Mouse (Mus musculus) limb, embryonic 12.5 days (tissue): ENCODE data around the gene Rmi2. TPM values are rescaled to one million over a fixed set of nuclear protein-coding genes. Genes with fewer than 3 reads are reported as not detected.

ENCODE experiments used
- ATAC-seq: fragments of 200-750 bp; cut with Nextera tagmentation; 2 replicates; pipeline ENCODE4 v1.8.0; 2017; ENCODE audit warnings: low read depth, moderate TSS enrichment; ENCODE audit not compliant: insufficient number of reproducible peaks, insufficient read depth, low FRiP score, low TSS enrichment
- H3K27ac ChIP-seq: fragments of 300-500 bp; sonication (generic); 2 replicates; pipeline ENCODE4 v1.5.1; 2016; ENCODE audit warnings: mild to moderate bottlenecking, moderate library complexity
- H3K27me3 ChIP-seq: fragments of 300-500 bp; sonication (generic); 2 replicates; pipeline ENCODE4 v1.6.1; 2016; ENCODE audit warnings: mild to moderate bottlenecking, moderate library complexity
- H3K36me3 ChIP-seq: fragments of 300-500 bp; sonication (generic); 2 replicates; pipeline ENCODE4 v1.6.1; 2016; ENCODE audit warnings: mild to moderate bottlenecking, moderate library complexity
- H3K4me1 ChIP-seq: fragments of 300-500 bp; sonication (generic); replicated peaks from 2 replicates; pipeline ENCODE4 v1.6.1; 2016
- H3K4me2 ChIP-seq: fragments of 300-500 bp; sonication (generic); 2 replicates; pipeline ENCODE4 v1.6.1; 2016; ENCODE audit warnings: mild to moderate bottlenecking, moderate library complexity
- H3K4me3 ChIP-seq: fragments of 300-500 bp; sonication (generic); replicated peaks from 2 replicates; pipeline ENCODE4 v1.5.1; 2016; ENCODE audit warnings: mild to moderate bottlenecking
- H3K9ac ChIP-seq: fragments of 300-500 bp; sonication (generic); replicated peaks from 2 replicates; pipeline ENCODE4 v1.6.1; 2016; ENCODE audit warnings: mild to moderate bottlenecking, moderate library complexity
- H3K9me3 ChIP-seq: fragments of 300-500 bp; sonication (generic); 2 replicates; pipeline ENCODE4 v1.6.1; 2016; ENCODE audit warnings: mild to moderate bottlenecking, moderate library complexity
- WGBS: fragments of 180-500 bp; shearing (Covaris S2); methylation state at CpG from one replicate; pipeline ENCODE4 v1.1.7; 2016; 5-methylcytosine and 5-hydroxymethylcytosine counted together
- polyA plus RNA-seq: library from polyadenylated mRNA; unstranded; fragments of >200 nt; fragmentation: Nextera tagmentation; extraction: Ambion mirVana; gene quantifications from 2 replicates; pipeline ENCODE4 v1.2.1, GENCODE M21; 2016

Rmi2 gene
- polyA plus RNA-seq, 1 experiment from 2014 or later, result 5.1 TPM

- Histone ChIP-seq H3K9ac (no peak overlapping the region), H3K36me3 (no peaks in the 10 kb centered on the region), H3K4me2 (no peak overlapping the region), H3K9me3 (0 out of 2 replicates have a peak, but pooled peaks cover 2% of the 10 kb centered on the region), H3K4me1 (peaks cover 21% of the 10 kb centered on the region), H3K4me3 (no peak overlapping the region), H3K27me3 (no peaks in the 10 kb centered on the region), H3K27ac (no peak overlapping the region)
- ATAC-seq, result no peak
- WGBS, result 75% methylated on average over 7 of the region's 7 CpGs
These were observed 6.9 kb upstream of the Rmi2 start for GRCm38 (mm10) chr16:10827766-10828460.

- Histone ChIP-seq H3K36me3 (no peaks in the 10 kb centered on the region), H3K27me3 (no peaks in the 10 kb centered on the region), H3K9ac (no peak overlapping the region), H3K4me3 (no peak overlapping the region), H3K27ac (no peak overlapping the region), H3K4me1 (peaks cover 21% of the 10 kb centered on the region), H3K9me3 (0 out of 2 replicates have a peak, but pooled peaks cover under 1% of the 10 kb centered on the region), H3K4me2 (no peak overlapping the region)
- no peak for ATAC-seq
- 55% methylated on average over 4 of the region's 4 CpGs for WGBS
These were observed 6.4 kb upstream of the Rmi2 start for GRCm38 (mm10) chr16:10828461-10828805.

GRCm38 (mm10) chr16:10834542-10834910 is 333 bp upstream of the Rmi2 start:
- peak overlapping the region; percentile 88 for H3K4me3 ChIP-seq
- H3K9ac ChIP-seq, result peak overlapping the region; percentile 90
- peak overlapping the region; percentile 82 for H3K4me2 ChIP-seq
- H3K27me3 ChIP-seq, result no peaks in the 10 kb centered on the region
- H3K4me1 ChIP-seq, result peaks cover 29% of the 10 kb centered on the region
- H3K9me3 ChIP-seq, result no peaks in the 10 kb centered on the region
- WGBS, result 12% methylated on average over 12 of the region's 12 CpGs
- H3K27ac ChIP-seq, result no peak overlapping the region; the same call in 1 of the 2 replicates
- ATAC-seq, result no peak
- H3K36me3 ChIP-seq, result no peaks in the 10 kb centered on the region

- H3K4me2 ChIP-seq, result no peak overlapping the region
- no peak overlapping the region for H3K27ac ChIP-seq
- no peak overlapping the region; the same call in 1 of the 2 replicates for H3K4me3 ChIP-seq
- H3K27me3 ChIP-seq, result no peaks in the 10 kb centered on the region
- no peak for ATAC-seq
- H3K4me1 ChIP-seq, result peaks cover 36% of the 10 kb centered on the region
- H3K9ac ChIP-seq, result no peak overlapping the region
- peaks cover 14% of the 10 kb centered on the region; the same call in 1 of the 2 replicates for H3K36me3 ChIP-seq
- WGBS, result 91% methylated on average over 3 of the region's 3 CpGs
- H3K9me3 ChIP-seq, result no peaks in the 10 kb centered on the region
These were observed 1.5 kb downstream of the Rmi2 start for GRCm38 (mm10) chr16:10836388-10836787.

- ATAC-seq, result no peak
- Histone ChIP-seq H3K27ac (no peak overlapping the region), H3K9ac (no peak overlapping the region), H3K4me1 (peaks cover 38% of the 10 kb centered on the region), H3K4me3 (no peak overlapping the region), H3K4me2 (no peak overlapping the region), H3K27me3 (no peaks in the 10 kb centered on the region), H3K9me3 (no peaks in the 10 kb centered on the region), H3K36me3 (peaks cover 14% of the 10 kb centered on the region; the same call in 1 of the 2 replicates)
- 90% methylated on average over 3 of the region's 3 CpGs for WGBS
These were observed 2.4 kb downstream of the Rmi2 start for GRCm38 (mm10) chr16:10837250-10837649.

GRCm38 (mm10) chr16:10837903-10838302 is 3.0 kb downstream of the Rmi2 start:
- H3K36me3 ChIP-seq, result peaks cover 14% of the 10 kb centered on the region; the same call in 1 of the 2 replicates
- H3K27ac ChIP-seq, result peak overlapping the region; percentile 60; the same call in 1 of the 2 replicates
- WGBS, result 90% methylated on average over 1 of the region's 1 CpGs
- no peak overlapping the region for H3K4me2 ChIP-seq
- H3K9me3 ChIP-seq, result no peaks in the 10 kb centered on the region
- no peak for ATAC-seq
- peaks cover 40% of the 10 kb centered on the region for H3K4me1 ChIP-seq
- H3K27me3 ChIP-seq, result no peaks in the 10 kb centered on the region
- H3K9ac ChIP-seq, result no peak overlapping the region
- no peak overlapping the region for H3K4me3 ChIP-seq

GRCm38 (mm10) chr16:10838487-10839245 is 3.8 kb downstream of the Rmi2 start:
- H3K27me3 ChIP-seq, result no peaks in the 10 kb centered on the region
- no peak overlapping the region for H3K9ac ChIP-seq
- no peak overlapping the region for H3K4me3 ChIP-seq
- peak overlapping the region; percentile 60 for H3K27ac ChIP-seq
- no peaks in the 10 kb centered on the region for H3K9me3 ChIP-seq
- WGBS, result 38% methylated on average over 10 of the region's 10 CpGs
- ATAC-seq, result no peak
- H3K36me3 ChIP-seq, result peaks cover 14% of the 10 kb centered on the region; the same call in 1 of the 2 replicates
- H3K4me2 ChIP-seq, result 0 out of 2 replicates have a peak overlapping the region, but pooled peaks have one; percentile 2
- peaks cover 45% of the 10 kb centered on the region for H3K4me1 ChIP-seq

GRCm38 (mm10) chr16:10840018-10840417 is 5.2 kb downstream of the Rmi2 start:
- no peak overlapping the region for H3K4me2 ChIP-seq
- no peak for ATAC-seq
- H3K27ac ChIP-seq, result 0 out of 2 replicates have a peak overlapping the region, but pooled peaks have one; percentile 60
- peaks cover 14% of the 10 kb centered on the region; the same call in 1 of the 2 replicates for H3K36me3 ChIP-seq
- WGBS, result 85% methylated on average over 7 of the region's 14 CpGs
- peaks cover 55% of the 10 kb centered on the region for H3K4me1 ChIP-seq
- H3K27me3 ChIP-seq, result no peaks in the 10 kb centered on the region
- no peaks in the 10 kb centered on the region for H3K9me3 ChIP-seq
- no peak overlapping the region for H3K4me3 ChIP-seq
- H3K9ac ChIP-seq, result no peak overlapping the region

- no peak overlapping the region for H3K27ac ChIP-seq
- ATAC-seq, result no peak
These were observed 7.5 kb downstream of the Rmi2 start for GRCm38 (mm10) chr16:10842282-10842855.

GRCm38 (mm10) chr16:10843486-10844318 is 8.8 kb downstream of the Rmi2 start:
- H3K9me3 ChIP-seq, result no peaks in the 10 kb centered on the region
- ATAC-seq, result no peak
- H3K4me3 ChIP-seq, result peak overlapping the region; percentile 22
- peaks cover 14% of the 10 kb centered on the region; the same call in 1 of the 2 replicates for H3K36me3 ChIP-seq
- 15% methylated on average over 18 of the region's 18 CpGs for WGBS
- H3K4me2 ChIP-seq, result peak overlapping the region; percentile 52
- peak overlapping the region; percentile 37; the same call in 1 of the 2 replicates for H3K9ac ChIP-seq
- H3K27me3 ChIP-seq, result no peaks in the 10 kb centered on the region
- peak overlapping the region; percentile 76 for H3K27ac ChIP-seq
- H3K4me1 ChIP-seq, result peaks cover 38% of the 10 kb centered on the region

More at GRCm38 (mm10) chr16:10842282-10842855, 7.5 kb downstream of the Rmi2 start:
- Histone ChIP-seq H3K4me2 (no peak overlapping the region), H3K9ac (no peak overlapping the region), H3K9me3 (no peaks in the 10 kb centered on the region), H3K4me3 (no peak overlapping the region), H3K27me3 (no peaks in the 10 kb centered on the region), H3K4me1 (peaks cover 44% of the 10 kb centered on the region), H3K36me3 (peaks cover 14% of the 10 kb centered on the region; the same call in 1 of the 2 replicates)
- 81% methylated on average over 4 of the region's 4 CpGs for WGBS
